Mouse (Mus musculus): Measurements from ENCODE around the gene Gng12. TPM values are rescaled to one million over a fixed set of nuclear protein-coding genes. Genes with fewer than 3 reads are reported as not detected.
"Not testable (repeated sequence)": the region's sequence is repeated elsewhere in the genome, so short reads cannot be mapped to it uniquely, and the experiment has no call there.

Gene Gng12
- polyA plus RNA-seq, 1 experiment from 2014 or later, result 165 TPM

DNA sequence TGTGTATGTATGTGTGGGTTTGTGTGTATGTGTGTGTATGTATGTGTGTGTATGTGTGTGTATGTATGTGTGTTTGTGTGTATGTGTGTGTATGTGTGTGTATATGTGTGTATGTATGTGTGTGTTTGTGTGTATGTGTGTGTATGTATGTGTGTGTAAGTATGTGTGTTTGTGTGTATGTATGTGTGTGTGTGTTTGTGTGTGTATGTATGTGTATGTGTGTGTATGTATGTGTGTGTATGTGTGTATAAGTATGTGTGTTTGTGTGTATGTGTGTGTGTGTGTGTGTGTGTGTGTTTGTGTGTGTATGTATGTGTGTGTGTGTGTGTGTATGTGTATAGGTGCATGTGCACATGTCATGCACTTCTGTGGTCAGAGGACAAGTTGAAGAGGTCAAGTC is 136.4 kb downstream of the Gng12 start:
- not testable (repeated sequence) for H3K27me3 ChIP-seq (replicated peaks; ENCODE audit: control insufficient read depth, insufficient read depth, low read length); H3K36me3 ChIP-seq (ENCODE audit: control insufficient read depth, insufficient read depth, low read length); H3K27ac ChIP-seq (ENCODE audit: low read length); H3K9ac ChIP-seq (ENCODE audit: low read depth, low read length); ATAC-seq; H3K4me2 ChIP-seq (ENCODE audit: low read depth, low read length); H3K9me3 ChIP-seq (ENCODE audit: control insufficient read depth, low read length); H3K4me3 ChIP-seq (ENCODE audit: low read length)
- peaks cover 12% of the 10 kb centered on the region for H3K4me1 ChIP-seq (ENCODE audit: control insufficient read depth, insufficient read depth, low read length)

DNA sequence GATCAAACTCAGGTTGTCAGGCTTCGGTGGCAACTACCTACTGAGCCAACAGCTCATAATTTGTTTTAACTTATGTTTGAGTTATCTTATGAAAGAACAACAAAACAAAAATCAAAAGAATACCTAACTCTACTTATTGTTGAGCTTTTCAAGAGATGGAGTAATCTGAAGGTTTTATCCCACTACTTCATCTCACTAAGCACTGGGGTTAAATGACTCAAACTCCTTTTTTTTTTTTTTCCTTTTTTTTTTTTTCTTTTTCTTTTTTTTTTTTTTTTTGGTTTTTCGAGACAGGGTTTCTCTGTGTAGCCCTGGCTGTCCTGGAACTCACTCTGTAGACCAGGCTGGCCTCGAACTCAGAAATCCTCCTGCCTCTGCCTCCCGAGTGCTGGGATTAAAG is 136.8 kb downstream of the Gng12 start:
- not testable (repeated sequence) for ATAC-seq; H3K27me3 ChIP-seq (replicated peaks; ENCODE audit: control insufficient read depth, insufficient read depth, low read length); H3K27ac ChIP-seq (ENCODE audit: low read length); H3K36me3 ChIP-seq (ENCODE audit: control insufficient read depth, insufficient read depth, low read length); H3K9me3 ChIP-seq (ENCODE audit: control insufficient read depth, low read length); H3K4me2 ChIP-seq (ENCODE audit: low read depth, low read length); H3K9ac ChIP-seq (ENCODE audit: low read depth, low read length); H3K4me3 ChIP-seq (ENCODE audit: low read length)
- peaks cover 12% of the 10 kb centered on the region for H3K4me1 ChIP-seq (ENCODE audit: control insufficient read depth, insufficient read depth, low read length)
- WGBS, result 92% methylated on average over 3 of the region's 4 CpGs

DNA sequence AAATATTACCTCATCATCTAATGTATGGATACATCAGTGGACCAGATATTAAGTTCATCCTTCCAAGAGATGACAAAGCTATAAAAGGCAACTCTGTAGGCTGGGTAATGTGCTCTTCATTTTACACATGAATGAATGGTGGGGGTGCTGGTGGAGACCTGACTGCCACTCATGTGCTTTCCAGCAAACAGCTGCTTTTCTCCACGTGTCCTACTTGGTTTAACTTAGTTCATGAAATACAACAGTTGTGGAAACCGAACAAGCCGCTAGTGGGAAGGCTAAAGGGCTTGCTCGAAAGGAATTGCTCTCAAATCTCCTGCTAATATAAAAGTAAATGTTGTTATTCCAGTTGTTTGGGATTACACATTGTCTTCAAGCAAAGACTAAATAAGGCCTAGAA is 137.4 kb downstream of the Gng12 start:
- no peaks in the 10 kb centered on the region for H3K36me3 ChIP-seq (ENCODE audit: control insufficient read depth, insufficient read depth, low read length)
- H3K4me2 ChIP-seq (ENCODE audit: low read depth, low read length), result no peak overlapping the region
- no peak overlapping the region for H3K27ac ChIP-seq (ENCODE audit: low read length)
- H3K4me3 ChIP-seq (ENCODE audit: low read length), result no peak overlapping the region
- H3K9me3 ChIP-seq (ENCODE audit: control insufficient read depth, low read length), result no peaks in the 10 kb centered on the region
- H3K4me1 ChIP-seq (ENCODE audit: control insufficient read depth, insufficient read depth, low read length), result peaks cover 12% of the 10 kb centered on the region
- no peak overlapping the region for H3K9ac ChIP-seq (ENCODE audit: low read depth, low read length)
- 74% methylated on average over 4 of the region's 4 CpGs for WGBS
- ATAC-seq, result no peak
- H3K27me3 ChIP-seq (replicated peaks; ENCODE audit: control insufficient read depth, insufficient read depth, low read length), result no peaks in the 10 kb centered on the region

DNA sequence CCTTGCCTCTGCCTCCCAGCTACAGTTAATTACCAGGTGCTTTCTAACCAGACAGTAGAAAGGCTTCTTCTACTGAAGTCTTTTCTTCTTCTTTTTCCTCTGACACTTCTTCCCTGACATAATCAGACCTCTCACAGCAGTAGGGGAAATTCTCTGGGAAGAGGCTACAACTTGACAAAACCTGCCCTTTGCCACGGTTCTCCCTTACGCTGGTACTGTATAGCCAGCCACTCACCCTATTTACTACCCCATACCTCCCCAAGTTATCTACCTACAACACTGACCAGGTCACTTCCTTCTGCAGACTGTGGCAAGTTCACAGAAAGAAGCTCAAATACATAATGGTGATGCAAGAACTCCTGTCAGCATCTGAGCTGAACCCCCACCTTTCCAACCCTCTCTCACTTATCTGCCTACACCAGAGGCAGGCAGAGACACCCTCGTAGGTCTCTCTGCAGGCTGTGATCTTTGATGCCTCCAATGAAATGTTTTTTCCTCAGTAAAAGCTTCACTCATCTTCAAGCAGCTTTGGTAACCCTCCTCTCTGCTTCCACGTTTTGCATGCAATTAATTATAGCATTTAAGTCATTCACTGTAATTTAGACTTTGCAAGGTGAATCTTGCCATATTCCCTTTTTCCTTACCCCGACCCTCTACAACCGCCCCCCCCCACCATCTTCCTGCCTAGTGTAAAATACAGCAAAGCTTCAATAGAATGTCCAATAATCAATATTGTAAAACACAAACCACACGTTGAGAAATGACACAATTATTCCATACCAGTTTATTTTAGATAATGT is 138.3 kb downstream of the Gng12 start:
- Histone ChIP-seq H3K27me3 (replicated peaks; ENCODE audit: control insufficient read depth, insufficient read depth, low read length) (no peaks in the 10 kb centered on the region), H3K4me3 (ENCODE audit: low read length) (no peak overlapping the region), H3K4me2 (ENCODE audit: low read depth, low read length) (no peak overlapping the region), H3K27ac (ENCODE audit: low read length) (no peak overlapping the region; the same call in 1 of the 2 replicates), H3K9me3 (ENCODE audit: control insufficient read depth, low read length) (no peaks in the 10 kb centered on the region), H3K9ac (ENCODE audit: low read depth, low read length) (no peak overlapping the region), H3K4me1 (ENCODE audit: control insufficient read depth, insufficient read depth, low read length) (peaks cover 10% of the 10 kb centered on the region), H3K36me3 (ENCODE audit: control insufficient read depth, insufficient read depth, low read length) (no peaks in the 10 kb centered on the region)
- 67% methylated on average over 7 of the region's 7 CpGs for WGBS
- ATAC-seq, result no peak

DNA sequence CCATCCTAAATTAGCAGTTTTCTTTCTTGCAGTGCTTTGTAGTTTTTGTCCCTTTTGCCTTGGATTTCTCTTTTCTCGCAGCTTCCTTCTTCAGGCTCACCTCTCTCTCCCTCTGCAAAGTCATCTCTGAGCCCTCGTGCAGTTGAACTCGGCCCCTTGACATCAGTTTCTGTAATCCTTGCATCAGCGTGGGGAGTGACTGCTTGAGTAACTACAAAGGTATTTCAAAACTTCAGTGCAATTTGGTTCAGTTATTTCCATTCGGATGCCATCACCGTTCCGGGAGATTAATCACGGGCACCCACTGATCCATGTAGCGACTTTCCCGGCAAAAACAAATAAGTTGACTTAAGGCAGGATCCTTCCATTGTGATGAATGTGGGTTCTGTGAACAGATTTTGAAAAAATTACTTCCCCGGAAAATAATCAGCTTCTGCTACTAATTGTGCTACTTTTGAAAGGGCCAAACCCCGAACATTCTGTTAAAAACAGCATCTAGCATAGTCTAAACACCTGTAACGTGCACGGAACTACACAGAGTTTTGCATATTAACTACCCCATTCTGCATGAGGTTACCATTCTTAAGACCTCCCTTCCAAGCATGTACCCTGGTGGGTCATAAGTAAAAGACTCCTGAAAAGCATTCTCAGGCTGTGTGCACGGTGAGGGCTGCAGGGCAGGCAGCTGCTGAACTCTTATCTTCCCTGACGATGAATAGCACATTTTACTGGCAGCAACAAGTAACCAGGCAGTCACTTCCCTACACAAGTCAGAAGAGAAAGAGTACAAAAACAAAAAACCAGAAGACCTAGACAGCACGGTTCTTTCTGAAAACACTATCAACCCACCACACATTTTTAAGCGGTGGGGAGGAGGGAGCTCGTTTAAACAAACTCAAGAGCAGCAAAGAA is 139.4 kb downstream of the Gng12 start:
- Histone ChIP-seq H3K4me1 (ENCODE audit: control insufficient read depth, insufficient read depth, low read length) (peaks cover 8% of the 10 kb centered on the region; the same call in 1 of the 2 replicates), H3K27me3 (replicated peaks; ENCODE audit: control insufficient read depth, insufficient read depth, low read length) (no peaks in the 10 kb centered on the region), H3K9ac (ENCODE audit: low read depth, low read length) (peak overlapping the region; percentile 90), H3K9me3 (ENCODE audit: control insufficient read depth, low read length) (no peaks in the 10 kb centered on the region), H3K36me3 (ENCODE audit: control insufficient read depth, insufficient read depth, low read length) (no peaks in the 10 kb centered on the region), H3K27ac (ENCODE audit: low read length) (peak overlapping the region; percentile 97), H3K4me3 (ENCODE audit: low read length) (peak overlapping the region; percentile 96), H3K4me2 (ENCODE audit: low read depth, low read length) (peak overlapping the region; percentile 78)
- peak; percentile 16; the same call in 1 of the 2 replicates for ATAC-seq
- WGBS, result 14% methylated on average over 19 of the region's 19 CpGs

DNA sequence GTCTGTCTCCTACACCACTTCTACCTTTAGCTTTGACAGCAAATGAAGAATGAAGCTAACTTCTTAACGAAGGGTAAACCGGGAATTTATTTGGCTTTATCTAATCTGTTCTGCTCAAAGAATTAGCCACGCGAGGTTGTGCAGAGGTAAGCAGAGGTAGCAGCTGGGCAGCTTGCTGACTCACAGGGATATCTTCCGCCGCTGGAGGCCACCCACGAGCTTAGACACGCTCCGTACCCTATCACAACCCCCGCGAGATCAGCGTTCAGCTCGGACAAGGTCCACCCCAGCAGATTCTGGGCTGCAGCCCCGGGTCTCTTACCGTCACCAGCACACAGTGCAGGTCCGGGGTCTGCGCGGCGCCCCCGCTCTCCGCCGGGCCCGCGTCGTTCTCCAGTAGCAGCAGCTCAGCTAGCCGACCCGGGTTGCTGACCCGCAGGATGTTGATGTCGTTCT is 140.2 kb downstream of the Gng12 start:
- ATAC-seq, result peak; percentile 74
- Histone ChIP-seq H3K9me3 (ENCODE audit: control insufficient read depth, low read length) (no peaks in the 10 kb centered on the region), H3K9ac (ENCODE audit: low read depth, low read length) (peak overlapping the region; percentile 90), H3K27ac (ENCODE audit: low read length) (peak overlapping the region; percentile 97), H3K27me3 (replicated peaks; ENCODE audit: control insufficient read depth, insufficient read depth, low read length) (no peaks in the 10 kb centered on the region), H3K4me1 (ENCODE audit: control insufficient read depth, insufficient read depth, low read length) (peaks cover 8% of the 10 kb centered on the region; the same call in 1 of the 2 replicates), H3K36me3 (ENCODE audit: control insufficient read depth, insufficient read depth, low read length) (no peaks in the 10 kb centered on the region), H3K4me3 (ENCODE audit: low read length) (peak overlapping the region; percentile 96), H3K4me2 (ENCODE audit: low read depth, low read length) (peak overlapping the region; percentile 78)
- under 1% methylated on average over 29 of the region's 29 CpGs for WGBS

DNA sequence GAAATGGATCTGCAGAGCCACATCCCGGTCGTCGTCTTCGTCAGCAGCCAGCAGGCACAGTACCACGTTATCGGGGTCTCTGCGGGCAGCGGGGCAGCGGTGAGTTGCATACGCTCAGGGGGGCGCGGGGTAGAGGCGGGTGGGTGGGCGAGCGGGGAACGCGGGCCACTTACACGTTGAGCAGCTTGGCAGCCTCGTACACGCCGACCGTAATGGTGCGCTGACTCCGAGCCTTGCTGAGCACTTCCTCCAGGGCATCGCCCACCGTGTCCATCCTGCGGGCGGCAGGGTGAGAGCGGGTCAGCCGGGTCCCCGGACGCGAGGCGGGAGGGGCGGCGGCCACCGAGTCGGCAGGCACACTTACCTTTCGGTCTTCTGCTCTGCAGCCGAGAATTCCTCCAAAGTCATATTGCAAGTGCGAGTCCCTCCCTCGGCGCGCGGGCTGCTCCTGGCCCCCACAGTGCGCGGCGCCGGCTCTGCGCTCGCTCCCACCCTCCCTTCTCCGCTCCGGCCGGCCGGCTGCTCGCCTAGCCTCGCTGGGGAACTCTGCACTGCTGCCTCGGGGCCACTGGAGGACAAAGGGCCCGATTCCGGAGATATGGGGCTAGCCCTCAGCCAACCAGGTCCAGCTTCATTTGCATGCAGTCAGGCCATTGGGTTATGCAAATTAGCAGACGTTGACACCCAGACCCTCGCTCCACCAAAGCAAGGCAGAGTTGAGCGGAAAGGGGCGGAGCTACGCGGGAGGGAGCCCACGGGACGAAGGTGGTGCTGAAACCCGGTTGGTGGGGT is 140.8 kb downstream of the Gng12 start, which contains the start of gene Gadd45a:
Gadd45a (minus strand) TSS at position 621 of the 792 bp plus-strand sequence.
- no peaks in the 10 kb centered on the region for H3K27me3 ChIP-seq (replicated peaks; ENCODE audit: control insufficient read depth, insufficient read depth, low read length)
- no peaks in the 10 kb centered on the region for H3K36me3 ChIP-seq (ENCODE audit: control insufficient read depth, insufficient read depth, low read length)
- H3K9me3 ChIP-seq (ENCODE audit: control insufficient read depth, low read length), result no peaks in the 10 kb centered on the region
- WGBS, result under 1% methylated on average over 66 of the region's 69 CpGs
- H3K4me3 ChIP-seq (ENCODE audit: low read length), result peak within 1 kb of the TSS; percentile 96
- H3K4me1 ChIP-seq (ENCODE audit: control insufficient read depth, insufficient read depth, low read length), result peaks cover 8% of the 10 kb centered on the region; the same call in 1 of the 2 replicates
- peak; percentile 98 for ATAC-seq
- H3K27ac ChIP-seq (ENCODE audit: low read length), result peak within 1 kb of the TSS; percentile 97
- peak within 1 kb of the TSS; percentile 90 for H3K9ac ChIP-seq (ENCODE audit: low read depth, low read length)
- peak within 1 kb of the TSS; percentile 78 for H3K4me2 ChIP-seq (ENCODE audit: low read depth, low read length)

DNA sequence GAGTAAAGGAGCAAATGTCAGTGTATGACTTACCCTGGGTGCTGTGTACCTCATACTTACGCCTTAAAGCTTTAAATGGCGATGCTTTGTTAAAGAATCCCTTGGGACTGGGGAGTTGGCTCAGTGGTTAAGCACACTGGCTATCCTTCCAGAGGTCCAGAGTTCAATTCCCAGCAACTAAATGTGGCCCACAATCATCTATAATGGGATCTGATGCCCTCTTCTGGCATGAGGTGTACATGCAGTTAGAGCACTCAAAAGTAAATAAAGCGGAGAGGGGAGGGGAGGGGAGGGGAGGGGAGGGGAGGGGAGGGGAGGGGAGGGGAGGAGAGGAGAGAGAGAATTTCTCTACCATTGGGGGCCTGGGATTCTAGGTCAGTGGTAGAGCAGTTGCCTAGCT is 142.8 kb downstream of the Gng12 start:
- WGBS, result 94% methylated on average over 2 of the region's 3 CpGs
- Histone ChIP-seq H3K27me3 (replicated peaks; ENCODE audit: control insufficient read depth, insufficient read depth, low read length) (no peaks in the 10 kb centered on the region), H3K36me3 (ENCODE audit: control insufficient read depth, insufficient read depth, low read length) (no peaks in the 10 kb centered on the region), H3K9ac (ENCODE audit: low read depth, low read length) (no peak overlapping the region), H3K4me3 (ENCODE audit: low read length) (no peak overlapping the region), H3K4me1 (ENCODE audit: control insufficient read depth, insufficient read depth, low read length) (peaks cover 8% of the 10 kb centered on the region; the same call in 1 of the 2 replicates), H3K9me3 (ENCODE audit: control insufficient read depth, low read length) (no peaks in the 10 kb centered on the region), H3K4me2 (ENCODE audit: low read depth, low read length) (no peak overlapping the region), H3K27ac (ENCODE audit: low read length) (no peak overlapping the region)
- no peak for ATAC-seq
